Mouse (Mus musculus) neural tube, embryonic 14.5 days (tissue): ENCODE measurements around the gene Ggps1. TPM values are rescaled to one million over a fixed set of nuclear protein-coding genes. Genes with fewer than 3 reads are reported as not detected.
A peak's percentile ranks its signal among the peaks of the same experiment; 100 is the strongest.

ENCODE experiments used
- ATAC-seq: fragments of 200-750 bp; cut with Nextera tagmentation; 2 replicates; pipeline ENCODE4 v1.8.0; 2017; ENCODE audit warnings: low read depth, mild to moderate bottlenecking, moderate TSS enrichment, moderate library complexity
- H3K27ac ChIP-seq: fragments of 300-500 bp; sonication (generic); 2 replicates; pipeline ENCODE4 v1.5.1; 2014; ENCODE audit warnings: low read depth, mild to moderate bottlenecking, control low read depth, low read length, moderate library complexity, mixed read lengths
- H3K27me3 ChIP-seq: fragments of 300-500 bp; sonication (generic); 2 replicates; pipeline ENCODE4 v1.6.1; 2014; ENCODE audit warnings: low read length; ENCODE audit not compliant: control insufficient read depth, insufficient read depth
- H3K36me3 ChIP-seq: fragments of 300-500 bp; sonication (generic); 2 replicates; pipeline ENCODE4 v1.6.1; 2014; ENCODE audit warnings: low read length, mixed read lengths; ENCODE audit not compliant: control insufficient read depth, insufficient read depth
- H3K4me1 ChIP-seq: fragments of 300-500 bp; sonication (generic); 2 replicates; pipeline ENCODE4 v1.6.1; 2014; ENCODE audit warnings: low read length; ENCODE audit not compliant: control insufficient read depth, insufficient read depth
- H3K4me2 ChIP-seq: fragments of 300-500 bp; sonication (generic); 2 replicates; pipeline ENCODE4 v1.6.1; 2014; ENCODE audit warnings: mild to moderate bottlenecking, low read depth, low read length, control low read depth
- H3K4me3 ChIP-seq: fragments of 300-500 bp; sonication (generic); 2 replicates; pipeline ENCODE4 v1.5.1; 2014; ENCODE audit warnings: low read depth, low read length, control low read depth, mixed read lengths
- H3K9ac ChIP-seq: fragments of 300-500 bp; sonication (generic); replicated peaks from 2 replicates; pipeline ENCODE4 v1.6.1; 2014; ENCODE audit warnings: low read depth, mild to moderate bottlenecking, control low read depth, low read length, mixed read lengths
- H3K9me3 ChIP-seq: fragments of 300-500 bp; sonication (generic); 2 replicates; pipeline ENCODE4 v1.6.1; 2016; ENCODE audit warnings: low read length; ENCODE audit not compliant: control insufficient read depth
- WGBS: fragments of 180-500 bp; shearing (Covaris S2); extraction: QIAGEN DNeasy Blood & Tissue Kit; methylation state at CpG from one replicate; pipeline ENCODE4 v1.1.7; 2014; 5-methylcytosine and 5-hydroxymethylcytosine counted together
- polyA plus RNA-seq: library from polyadenylated mRNA; unstranded; fragments of >200 nt; fragmentation: Nextera tagmentation; extraction: Ambion mirVana; gene quantifications from 2 replicates; pipeline ENCODE4 v1.2.1, GENCODE M21; 2014

The Ggps1 gene
- 89.2 and 97.9 TPM in 2 replicates for polyA plus RNA-seq

DNA sequence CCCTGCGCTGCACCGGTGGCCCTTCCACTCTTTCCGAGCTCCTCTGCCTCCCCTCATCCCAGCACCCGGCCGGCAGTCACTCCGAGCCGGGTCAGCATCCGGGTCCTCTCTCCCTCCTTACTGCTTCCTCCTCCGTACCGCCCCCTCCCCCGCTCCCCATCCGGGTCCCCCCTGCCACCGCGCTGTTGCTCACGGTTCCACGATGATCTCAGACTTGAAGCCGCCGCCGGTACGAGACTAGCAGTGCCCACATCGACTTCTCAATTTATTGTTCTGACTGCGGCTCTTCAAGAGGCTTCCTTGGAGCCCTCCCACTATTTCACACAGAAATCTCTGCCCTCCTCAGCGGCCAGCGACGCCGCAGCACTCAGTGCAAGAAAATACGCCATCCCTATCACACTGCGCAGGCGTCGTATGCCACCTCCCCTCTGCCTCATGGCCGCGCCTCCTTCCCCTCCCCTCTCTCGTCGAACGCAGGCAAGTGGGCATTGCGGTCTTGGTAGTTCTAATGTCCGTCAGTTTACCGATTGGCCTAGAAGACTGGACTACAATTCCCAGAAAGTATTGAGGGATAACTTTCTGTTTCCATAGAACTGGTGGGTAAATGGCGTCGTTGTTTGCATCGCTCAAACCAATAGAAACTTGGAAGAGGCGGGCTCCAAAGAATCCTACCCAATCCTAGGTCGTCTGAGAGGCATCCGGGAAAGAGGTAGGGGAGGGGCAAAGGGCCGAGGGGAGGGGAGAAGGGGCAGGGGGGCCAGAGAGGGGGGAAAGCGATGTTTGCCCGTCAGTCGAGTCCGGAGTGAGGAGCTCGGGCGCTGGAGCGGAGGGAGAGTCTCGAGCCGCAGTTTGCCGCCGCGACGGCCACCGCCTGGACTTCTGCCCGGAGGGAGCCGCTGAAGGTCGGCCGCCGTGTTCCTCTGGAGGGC, at the start of gene Ggps1, which contains the start of gene Arid4b:
Ggps1 (minus strand) TSS at position 476 of the 929 bp plus-strand sequence.
Arid4b (plus strand) TSS at position 220 of the 929 bp plus-strand sequence.
- Histone ChIP-seq H3K9ac (peak within 1 kb of the TSS; percentile 99), H3K27ac (peak within 1 kb of the TSS; percentile 95), H3K4me2 (peak within 1 kb of the TSS; percentile 70), H3K36me3 (peaks cover 3% of the 10 kb centered on the region; the same call in 1 of the 2 replicates), H3K4me1 (peaks cover 26% of the 10 kb centered on the region; the same call in 1 of the 2 replicates), H3K9me3 (no peaks in the 10 kb centered on the region), H3K4me3 (peak within 1 kb of the TSS; percentile 99), H3K27me3 (peaks cover 2% of the 10 kb centered on the region; the same call in 1 of the 2 replicates)
- peak; percentile 96 for ATAC-seq
- WGBS = under 1% methylated on average over 63 of the region's 64 CpGs

DNA sequence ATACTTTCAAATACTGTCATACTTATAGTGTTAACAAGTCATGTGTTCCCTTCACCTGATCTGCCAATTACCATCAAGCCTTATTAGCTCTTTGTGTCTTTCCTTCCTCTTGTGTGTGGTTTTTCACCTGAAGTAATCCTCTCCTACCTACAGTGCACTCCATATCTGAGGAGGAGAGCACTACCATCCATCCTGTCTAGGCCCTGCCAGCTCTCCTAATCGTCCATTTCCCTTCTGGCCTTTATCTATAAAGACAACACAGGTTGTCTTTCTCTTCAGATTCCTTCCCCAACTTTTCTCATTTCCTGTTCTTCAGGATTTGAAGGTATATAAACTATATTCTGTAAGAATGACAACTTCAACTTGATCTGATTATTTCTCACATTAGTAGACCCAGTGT, 47.9 kb upstream of the Ggps1 start:
- 69% methylated on average over 1 of the region's 1 CpGs for WGBS
- Histone ChIP-seq H3K9ac (no peak overlapping the region), H3K4me3 (no peak overlapping the region), H3K27me3 (no peaks in the 10 kb centered on the region), H3K27ac (no peak overlapping the region), H3K9me3 (no peaks in the 10 kb centered on the region), H3K4me2 (no peak overlapping the region), H3K4me1 (peaks cover 9% of the 10 kb centered on the region), H3K36me3 (no peaks in the 10 kb centered on the region)
- ATAC-seq = no peak

DNA sequence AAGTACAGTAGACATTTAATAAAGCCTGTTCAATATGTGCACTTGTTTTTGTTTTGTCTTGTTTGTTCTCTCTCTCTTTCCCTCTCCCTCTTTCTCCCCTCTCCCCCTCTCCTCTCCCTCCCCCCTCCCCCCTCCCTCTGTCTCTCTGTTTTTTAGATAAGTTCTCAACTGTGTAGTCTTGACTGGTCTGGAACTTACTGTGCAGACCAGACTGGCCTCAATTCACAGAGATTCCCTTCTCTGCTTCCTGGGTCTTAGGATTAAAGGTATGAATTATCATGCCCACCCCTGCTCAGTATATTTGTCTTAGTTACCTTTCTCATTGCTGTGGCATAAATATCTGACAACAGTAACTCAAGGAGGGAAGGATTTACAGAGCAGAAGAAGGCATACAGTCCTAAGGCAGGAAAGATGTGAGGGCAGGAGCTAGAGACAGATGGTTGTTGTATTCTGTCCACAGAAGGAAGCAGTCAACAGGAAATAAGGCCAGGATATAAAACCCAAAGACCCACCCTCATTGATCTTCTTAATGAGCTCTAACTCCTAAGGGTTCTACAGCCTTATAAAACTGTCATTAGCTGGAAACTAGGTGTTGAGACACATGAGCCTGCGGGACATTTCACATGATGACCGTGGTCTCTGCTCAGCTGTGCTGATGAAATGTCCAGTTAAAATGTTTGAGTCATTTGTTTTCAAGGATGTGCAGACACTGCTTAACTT, 47.0 kb upstream of the Ggps1 start:
- H3K36me3 ChIP-seq = no peaks in the 10 kb centered on the region
- no peak overlapping the region for H3K4me2 ChIP-seq
- H3K27ac ChIP-seq = no peak overlapping the region
- H3K27me3 ChIP-seq = no peaks in the 10 kb centered on the region
- H3K4me1 ChIP-seq = peaks cover 9% of the 10 kb centered on the region
- H3K9me3 ChIP-seq = no peaks in the 10 kb centered on the region
- ATAC-seq = no peak
- H3K9ac ChIP-seq = no peak overlapping the region
- H3K4me3 ChIP-seq = no peak overlapping the region
- WGBS = 60% methylated on average over 2 of the region's 2 CpGs

DNA sequence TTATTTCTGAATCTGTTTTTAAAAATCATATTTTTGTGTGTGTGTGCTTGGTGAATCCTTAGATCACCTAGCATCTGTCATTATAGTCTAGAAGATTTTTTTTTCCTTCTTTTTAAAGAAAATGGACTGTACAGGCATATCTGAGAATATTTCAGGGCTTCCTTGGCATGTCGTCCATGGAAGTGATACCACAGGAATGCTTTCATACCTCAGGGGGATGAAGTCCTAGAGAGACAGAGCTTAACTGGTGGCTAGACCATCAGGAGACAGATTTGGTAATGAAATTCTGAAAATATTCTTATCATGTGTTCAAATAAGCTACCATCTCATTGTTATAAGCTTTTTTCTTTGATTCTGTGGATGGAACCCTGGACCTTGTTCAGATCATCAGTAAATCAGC, 39.7 kb upstream of the Ggps1 start:
- no peak overlapping the region for H3K9ac ChIP-seq
- no peaks in the 10 kb centered on the region for H3K9me3 ChIP-seq
- H3K4me2 ChIP-seq = no peak overlapping the region
- no peaks in the 10 kb centered on the region for H3K27me3 ChIP-seq
- no peak overlapping the region for H3K27ac ChIP-seq
- no peak for ATAC-seq
- H3K4me1 ChIP-seq = no peaks in the 10 kb centered on the region
- no peak overlapping the region for H3K4me3 ChIP-seq
- 66% methylated on average over 1 of the region's 1 CpGs for WGBS
- H3K36me3 ChIP-seq = no peaks in the 10 kb centered on the region

- Histone ChIP-seq H3K27me3 (no peaks in the 10 kb centered on the region), H3K4me1 (no peaks in the 10 kb centered on the region), H3K27ac (no peak overlapping the region), H3K36me3 (no peaks in the 10 kb centered on the region), H3K9ac (no peak overlapping the region), H3K4me3 (no peak overlapping the region), H3K9me3 (no peaks in the 10 kb centered on the region), H3K4me2 (no peak overlapping the region)
- no peak for ATAC-seq
- 93% methylated on average over 1 of the region's 1 CpGs for WGBS
Measured at GRCm38 (mm10) chr13:14088669-14089068, 25.4 kb upstream of the Ggps1 start.

DNA sequence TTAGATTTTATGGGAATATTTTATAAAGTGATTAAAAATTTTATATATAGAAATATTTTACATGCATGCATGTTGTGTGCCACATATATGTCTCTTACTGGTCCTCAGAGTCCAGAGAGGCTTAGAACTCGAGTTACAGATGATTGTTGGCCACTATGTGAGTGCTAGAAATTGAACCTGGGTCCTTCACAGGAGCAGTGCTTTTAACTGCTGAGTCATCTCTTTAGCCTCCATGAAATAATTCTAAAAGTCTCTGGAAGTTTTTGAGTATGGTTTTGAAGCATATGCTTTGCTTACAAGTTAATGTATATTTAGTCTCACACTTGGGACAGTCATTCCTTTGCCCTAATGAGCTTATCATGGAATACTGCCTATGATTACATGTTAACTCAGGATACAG, 12.0 kb upstream of the Ggps1 start:
- H3K9ac ChIP-seq = no peak overlapping the region
- H3K4me2 ChIP-seq = no peak overlapping the region
- ATAC-seq = no peak
- no peaks in the 10 kb centered on the region for H3K4me1 ChIP-seq
- H3K4me3 ChIP-seq = no peak overlapping the region
- WGBS = 96% methylated on average over 1 of the region's 1 CpGs
- H3K36me3 ChIP-seq = no peaks in the 10 kb centered on the region
- H3K27ac ChIP-seq = no peak overlapping the region
- H3K27me3 ChIP-seq = no peaks in the 10 kb centered on the region
- no peaks in the 10 kb centered on the region for H3K9me3 ChIP-seq

DNA sequence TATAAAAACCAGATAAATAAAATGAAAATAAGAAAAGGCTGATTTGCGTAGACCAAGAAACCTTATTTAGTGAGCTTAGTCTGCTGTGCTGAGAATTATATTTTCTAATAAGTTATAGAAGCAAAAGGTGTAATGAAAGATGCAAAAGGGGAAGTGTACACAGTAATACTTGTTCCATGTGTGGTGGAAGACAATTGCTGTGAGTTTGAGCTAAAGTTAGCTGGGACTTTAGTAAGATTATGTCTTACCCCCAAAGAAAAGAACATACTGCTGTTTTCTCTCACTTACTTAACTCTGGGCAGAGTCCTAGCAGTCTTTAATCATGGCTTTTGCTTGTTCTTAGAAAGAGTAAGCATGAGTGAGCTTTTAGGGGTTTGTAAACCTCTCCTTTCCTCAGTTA, 11.1 kb upstream of the Ggps1 start:
- H3K4me3 ChIP-seq = no peak overlapping the region
- H3K27ac ChIP-seq = no peak overlapping the region
- H3K9me3 ChIP-seq = no peaks in the 10 kb centered on the region
- ATAC-seq = no peak
- no peak overlapping the region for H3K9ac ChIP-seq
- H3K4me2 ChIP-seq = no peak overlapping the region
- no peaks in the 10 kb centered on the region for H3K36me3 ChIP-seq
- WGBS = 100% methylated on average over 1 of the region's 1 CpGs
- H3K27me3 ChIP-seq = no peaks in the 10 kb centered on the region
- H3K4me1 ChIP-seq = no peaks in the 10 kb centered on the region

DNA sequence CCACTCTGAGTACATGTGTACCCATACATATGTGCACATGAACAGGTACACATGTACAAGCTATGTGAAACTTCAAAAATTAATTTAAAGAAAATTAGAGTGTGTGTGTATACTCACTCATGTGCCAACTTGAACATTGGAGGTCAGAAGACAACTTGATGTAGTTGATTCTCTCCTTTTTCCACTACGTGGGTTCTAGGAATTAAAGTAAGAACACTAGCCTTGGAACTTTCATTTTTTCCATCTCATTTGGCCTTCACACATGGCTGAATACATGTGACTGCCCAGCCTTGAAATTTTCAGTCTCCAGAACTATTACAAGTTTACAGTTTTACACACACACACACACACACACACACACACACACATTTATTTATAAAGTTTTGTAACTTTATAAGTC, 6.0 kb upstream of the Ggps1 start:
- Histone ChIP-seq H3K4me2 (no peak overlapping the region), H3K9ac (no peak overlapping the region), H3K4me3 (no peak overlapping the region), H3K27ac (no peak overlapping the region), H3K4me1 (peaks cover 16% of the 10 kb centered on the region; the same call in 1 of the 2 replicates), H3K9me3 (no peaks in the 10 kb centered on the region), H3K36me3 (peaks cover 3% of the 10 kb centered on the region; the same call in 1 of the 2 replicates), H3K27me3 (peaks cover under 1% of the 10 kb centered on the region; the same call in 1 of the 2 replicates)
- ATAC-seq = no peak
- WGBS = 86% methylated on average over 1 of the region's 1 CpGs

GRCm38 (mm10) chr13:14068035-14068434, 4.7 kb upstream of the Ggps1 start:
- Histone ChIP-seq H3K27me3 (peaks cover 2% of the 10 kb centered on the region; the same call in 1 of the 2 replicates), H3K4me1 (peaks cover 16% of the 10 kb centered on the region; the same call in 1 of the 2 replicates), H3K9ac (no peak overlapping the region), H3K4me2 (no peak overlapping the region), H3K9me3 (no peaks in the 10 kb centered on the region), H3K4me3 (no peak overlapping the region), H3K36me3 (peaks cover 3% of the 10 kb centered on the region; the same call in 1 of the 2 replicates), H3K27ac (no peak overlapping the region)
- ATAC-seq = no peak
